Mouse (Mus musculus): ENCODE data around the gene Whrn.

Gene Whrn

DNA sequence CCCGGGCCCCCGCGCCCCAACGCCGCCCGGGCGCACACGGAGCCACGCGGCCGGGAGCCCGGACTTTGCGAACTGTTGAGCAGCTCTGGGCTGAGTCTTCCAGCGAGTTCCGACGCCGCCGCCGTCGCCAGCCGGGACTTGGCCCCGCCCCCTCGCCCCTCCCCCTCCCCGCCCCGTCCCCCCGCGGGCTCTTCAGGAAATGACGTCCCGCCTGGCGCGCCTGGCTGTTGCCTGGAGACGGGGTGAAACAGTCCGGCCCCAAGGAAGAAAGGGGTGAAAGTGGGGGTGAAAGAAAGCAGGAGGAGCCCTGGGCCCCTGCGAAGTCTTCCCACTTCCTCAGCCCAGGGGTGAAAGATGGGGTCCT is at the start of gene Whrn:
Whrn (minus strand) TSS at position 77 of the 364 bp plus-strand sequence.
- peak; percentile 61 for DNase-seq (ENCODE audit: low spot score)

DNA sequence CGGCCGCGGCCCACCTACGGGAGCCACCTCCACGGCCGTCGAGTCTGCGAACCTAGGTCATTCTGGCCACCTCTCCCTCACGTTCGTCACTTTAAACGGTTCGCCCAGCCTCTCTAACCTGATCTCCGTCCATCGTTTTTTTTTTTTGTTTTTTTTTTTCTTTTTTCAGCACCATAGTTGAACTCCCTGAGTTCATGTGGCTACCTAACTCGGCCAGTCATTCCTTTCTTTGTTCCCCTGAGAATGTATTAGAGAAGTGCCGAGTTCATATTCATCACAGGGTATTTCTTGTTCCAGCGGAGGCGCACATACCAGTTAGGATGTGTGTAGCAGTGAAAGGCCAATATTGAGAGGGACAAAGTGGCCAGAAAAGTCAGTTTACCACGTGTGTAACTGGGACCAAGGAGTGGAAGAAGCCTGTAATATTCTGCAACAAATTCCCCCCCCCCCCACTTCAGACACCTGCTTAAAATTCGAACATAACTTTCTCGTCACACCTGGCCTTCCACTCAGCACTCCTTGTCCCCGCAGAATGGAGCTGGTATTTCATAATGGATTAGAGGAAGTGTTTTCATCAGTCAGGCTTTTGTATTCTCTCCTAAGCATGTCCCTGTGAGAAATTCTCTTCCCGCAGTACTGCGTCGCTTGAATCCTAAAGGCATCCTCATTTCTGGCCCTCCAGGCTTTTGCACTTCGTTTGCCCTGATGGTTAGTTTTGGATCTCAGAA is 49.6 kb upstream of the Whrn start:
- no peak for DNase-seq (ENCODE audit: low spot score)

DNA sequence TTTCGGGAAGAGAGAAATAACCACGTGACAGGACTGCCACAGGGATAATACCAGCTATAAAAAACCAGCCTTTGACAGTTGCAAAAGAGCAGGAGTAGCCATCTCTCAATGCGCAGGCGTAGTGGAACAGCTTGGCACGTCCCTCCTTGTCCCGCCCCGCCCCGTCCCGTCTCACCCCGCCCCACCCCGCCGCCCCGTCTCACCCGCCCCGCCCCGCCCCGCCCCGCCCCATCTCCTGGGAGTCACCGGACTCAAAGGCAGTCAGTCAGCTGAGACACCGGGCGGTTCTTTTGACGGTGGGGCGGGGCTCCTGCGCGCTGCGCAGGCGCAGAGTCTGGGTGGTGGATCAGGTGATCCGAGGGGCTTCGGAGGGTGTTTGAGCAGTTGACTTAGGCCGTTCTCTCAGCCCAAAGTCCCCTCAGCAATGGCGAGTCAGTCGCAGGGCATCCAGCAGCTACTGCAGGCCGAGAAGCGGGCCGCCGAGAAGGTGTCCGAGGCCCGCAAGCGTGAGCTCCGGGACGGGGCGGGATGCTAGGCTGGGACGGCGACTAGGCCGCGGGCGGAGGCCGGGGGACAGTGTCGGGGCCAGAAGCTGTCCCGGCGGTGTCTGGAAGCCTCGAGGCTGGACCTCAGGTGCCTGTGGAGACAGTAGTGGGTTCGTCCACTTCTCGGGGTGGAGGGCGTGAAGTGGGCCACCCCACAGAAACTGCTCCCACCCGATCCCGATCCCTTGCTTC is 48.9 kb upstream of the Whrn start, which contains the start of gene Atp6v1g1:
Atp6v1g1 (plus strand) TSS at position 279 of the 737 bp plus-strand sequence.
- DNase-seq (ENCODE audit: low spot score), result peak; percentile 93

DNA sequence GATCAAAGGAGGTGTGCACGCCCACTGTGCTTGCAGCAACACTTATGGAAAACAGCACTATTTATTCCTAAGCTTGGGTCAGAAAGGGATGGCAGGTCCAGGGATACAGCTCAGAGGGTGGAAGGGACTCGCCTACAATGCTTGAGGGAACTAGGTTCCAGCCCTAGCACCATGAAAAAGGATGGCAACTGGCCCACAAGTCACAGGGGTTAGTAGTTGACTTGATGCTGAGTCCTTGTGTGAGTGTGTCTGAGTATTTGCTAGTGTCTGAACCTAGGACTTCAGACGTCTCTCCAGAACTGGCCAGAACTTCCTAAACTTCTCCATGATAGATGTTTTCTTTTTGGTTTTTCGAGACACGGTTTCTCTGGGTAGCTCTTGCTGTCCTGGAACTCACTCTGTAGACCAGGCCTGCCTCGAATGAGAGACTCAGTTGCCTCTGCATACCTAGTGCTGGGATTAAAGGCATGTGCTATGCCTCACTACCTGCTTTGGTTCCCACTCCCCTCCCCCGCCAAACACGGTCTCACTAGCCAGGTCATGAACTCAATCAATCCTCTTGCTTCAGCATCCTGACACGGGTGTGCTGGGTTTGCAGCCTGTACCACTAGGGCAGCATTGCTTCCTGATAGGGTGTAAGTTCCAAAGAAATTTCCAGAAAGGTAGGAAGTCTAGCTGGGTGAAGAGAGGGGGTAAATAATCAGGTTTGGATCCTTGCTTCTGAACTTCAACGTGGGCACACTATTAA is 48.1 kb upstream of the Whrn start:
- DNase-seq (ENCODE audit: low spot score), result no peak

DNA sequence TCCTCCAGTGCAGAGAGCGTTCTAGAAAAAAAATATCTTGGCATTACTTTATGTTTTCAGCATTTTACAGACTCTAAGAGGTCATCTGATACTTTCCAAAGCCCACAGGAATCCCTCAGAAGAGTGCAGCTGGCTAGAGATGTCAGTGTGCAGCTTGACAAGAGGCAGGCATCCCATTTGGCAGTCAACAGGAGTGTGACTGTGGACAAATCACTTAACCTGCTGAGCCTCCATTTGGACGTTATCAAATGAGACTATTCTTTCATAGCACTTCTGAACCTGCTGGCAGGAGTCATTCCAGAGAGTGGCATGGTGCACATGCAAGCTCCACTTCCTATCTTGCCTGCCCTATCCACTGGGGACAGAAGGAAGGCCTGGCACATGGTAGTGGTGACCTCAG is 46.4 kb upstream of the Whrn start:
- DNase-seq (ENCODE audit: low spot score), result no peak

DNA sequence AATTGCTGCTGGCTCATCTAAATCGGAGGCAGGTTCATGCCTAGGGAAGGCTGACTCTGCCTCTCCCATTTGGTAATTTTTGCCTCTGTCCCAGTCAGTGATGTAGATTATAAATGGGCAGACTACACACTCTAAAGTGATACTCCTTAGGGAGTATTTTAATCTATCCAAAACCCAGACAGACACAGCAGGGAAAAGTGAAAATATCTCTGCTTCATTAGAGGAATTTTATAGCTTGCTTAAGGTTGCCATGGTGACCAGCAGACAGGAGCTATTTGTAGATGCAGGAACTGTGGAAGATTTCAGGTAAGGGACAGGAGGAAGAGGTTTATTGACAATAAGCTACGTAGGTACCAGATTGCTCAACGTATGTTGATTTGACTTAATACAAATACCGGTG is 41.8 kb upstream of the Whrn start:
- DNase-seq (ENCODE audit: low spot score), result no peak

DNA sequence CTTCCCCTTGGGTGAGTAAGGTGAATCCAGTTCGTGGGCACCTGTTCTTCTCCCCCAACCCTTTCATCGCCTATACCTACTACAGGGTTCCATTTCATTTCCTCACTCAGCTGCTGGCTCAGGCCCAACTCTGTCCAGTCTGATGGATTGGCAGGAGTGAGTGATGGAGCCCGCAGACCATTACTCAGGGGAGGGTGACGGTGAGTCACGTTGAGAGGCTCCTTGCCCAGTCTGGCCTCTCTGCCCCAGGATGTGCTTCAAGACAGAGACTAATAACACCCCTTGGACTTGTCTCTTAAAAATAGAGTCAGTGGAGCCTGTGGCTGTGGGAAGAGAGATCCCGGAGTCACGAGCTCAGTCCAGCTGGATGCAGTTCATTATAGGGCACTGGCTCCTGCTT is 34.6 kb upstream of the Whrn start:
- DNase-seq (ENCODE audit: low spot score), result no peak

DNA sequence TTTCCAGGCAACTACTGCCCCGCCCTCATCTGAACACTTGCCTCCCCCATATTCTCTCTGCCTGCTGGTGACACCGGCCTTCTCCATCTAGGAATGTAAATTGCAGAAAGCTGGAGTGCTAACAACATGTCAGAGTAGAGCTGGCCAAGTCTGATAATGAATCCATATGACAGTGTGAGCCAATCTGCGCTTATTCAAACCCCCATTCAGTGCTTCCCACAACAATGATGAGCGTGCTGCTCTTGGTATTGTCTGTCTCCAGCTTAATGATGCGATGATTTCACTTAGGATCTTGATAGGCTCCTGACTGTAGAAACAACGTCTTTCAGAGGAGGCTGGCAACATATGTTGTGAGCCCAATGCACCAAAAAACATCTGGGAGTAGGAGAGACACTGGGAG is 33.2 kb upstream of the Whrn start:
- no peak for DNase-seq (ENCODE audit: low spot score)

DNA sequence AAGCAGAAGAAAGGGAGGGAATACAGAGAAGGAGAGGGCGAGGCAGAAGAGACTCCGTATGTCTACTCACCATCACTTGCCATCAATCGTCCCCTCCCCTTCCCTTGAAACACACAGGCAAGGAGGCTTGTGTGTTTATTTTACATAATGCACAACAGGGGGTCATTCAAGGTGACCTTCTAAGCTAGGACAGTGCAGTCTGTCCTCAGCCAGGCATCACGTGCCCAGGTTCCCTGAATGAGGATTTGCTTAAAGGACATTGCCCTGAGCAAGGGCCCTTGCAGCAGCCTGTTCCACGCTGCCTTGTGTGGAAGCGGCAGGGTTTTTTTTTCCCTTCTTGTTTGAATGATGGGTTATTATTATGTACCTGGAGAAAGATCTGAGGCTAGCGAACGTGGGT is 29.7 kb upstream of the Whrn start:
- no peak for DNase-seq (ENCODE audit: low spot score)

DNA sequence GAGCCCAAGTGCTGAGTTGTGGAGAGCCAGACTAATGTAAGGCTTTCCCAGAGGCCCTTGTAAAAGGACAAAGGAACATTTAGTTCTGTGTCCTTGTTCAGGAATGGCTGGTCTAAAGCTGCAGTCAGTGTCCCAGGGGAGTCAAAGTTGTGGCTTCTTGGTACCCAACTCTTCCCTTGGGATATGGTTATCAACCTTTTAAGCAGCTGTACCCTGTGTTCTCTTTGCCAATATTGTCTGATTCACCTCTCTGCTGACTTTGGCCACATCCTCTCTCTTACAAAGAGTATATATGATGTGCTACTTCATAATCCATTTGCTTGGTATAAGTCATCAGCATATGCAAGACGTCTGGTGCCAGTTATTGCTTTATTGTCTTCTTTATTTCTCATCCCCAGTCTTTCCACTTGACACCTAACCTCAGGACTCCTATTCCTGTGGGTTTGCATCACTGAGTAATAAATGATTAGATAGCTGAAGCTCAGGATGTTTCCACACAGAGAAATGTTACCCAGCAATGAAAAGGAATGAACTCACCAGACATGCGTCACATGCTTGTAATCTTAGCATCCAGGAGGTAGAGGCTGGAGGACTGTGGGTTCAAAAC is 26.1 kb upstream of the Whrn start:
- DNase-seq (ENCODE audit: low spot score), result no peak

DNA sequence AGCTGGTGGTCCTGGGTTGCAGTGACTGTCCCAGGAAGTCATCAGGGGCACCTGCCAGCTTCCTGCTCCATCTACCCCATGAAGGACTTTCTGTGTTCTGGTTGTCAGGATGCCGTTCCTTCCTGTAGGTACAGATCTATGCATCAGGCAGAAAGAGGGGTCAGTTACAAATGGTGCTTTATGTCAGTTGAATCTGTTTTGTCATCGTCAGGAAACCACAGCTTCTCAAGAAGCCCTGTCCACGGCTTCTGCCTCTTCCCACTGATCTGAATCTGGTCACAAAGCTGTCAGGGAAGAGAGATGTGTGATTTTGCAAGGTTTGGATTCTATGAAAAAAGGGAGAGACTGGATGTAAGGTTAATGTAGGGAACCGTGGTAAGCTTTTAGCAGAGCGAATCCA is 19.2 kb upstream of the Whrn start:
- DNase-seq (ENCODE audit: low spot score), result no peak

DNA sequence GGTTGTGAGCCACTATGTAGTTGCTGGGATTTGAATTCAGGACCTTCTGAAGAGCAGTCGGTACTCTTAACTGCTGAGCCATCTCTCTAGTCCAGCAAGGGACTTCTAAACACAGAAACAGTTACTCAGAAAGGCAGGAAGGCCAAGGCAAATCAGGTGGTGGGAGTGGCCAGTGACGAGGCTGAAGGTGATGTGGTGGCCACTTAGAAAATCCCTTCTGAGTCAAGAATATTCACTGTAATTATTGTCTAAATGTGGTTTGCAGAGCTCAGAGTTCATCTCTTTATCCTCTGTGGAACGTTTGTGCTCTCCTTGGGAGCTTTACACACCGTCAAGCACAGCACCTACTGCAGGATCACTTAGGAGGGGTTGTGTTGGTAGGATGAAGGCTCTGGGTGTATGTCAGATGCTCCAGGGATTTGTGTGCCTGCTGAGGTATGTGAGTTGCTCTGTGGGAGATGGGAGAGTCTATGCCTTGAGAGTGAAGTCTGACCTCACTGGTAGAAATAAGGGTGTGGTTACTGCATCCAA is 18.7 kb upstream of the Whrn start:
- DNase-seq (ENCODE audit: low spot score), result no peak

DNA sequence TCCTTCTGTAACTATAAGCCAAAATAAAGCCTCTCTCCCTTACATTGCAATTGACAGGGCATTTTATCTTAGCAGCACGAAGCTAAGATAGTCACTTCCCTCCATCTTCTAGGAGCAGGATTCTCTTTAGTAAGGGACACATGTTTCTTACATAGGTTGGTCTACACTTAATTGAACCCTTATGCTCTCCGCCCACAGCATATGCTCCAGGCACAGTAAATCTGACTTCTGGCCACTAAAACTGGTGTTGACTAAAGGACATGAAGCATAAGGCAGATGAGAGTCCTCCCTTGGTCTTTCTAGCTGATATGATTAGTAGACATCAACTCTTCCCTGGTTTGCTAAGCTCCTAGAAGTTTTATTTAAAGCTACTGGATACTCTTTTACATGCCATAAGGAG is 17.1 kb upstream of the Whrn start:
- DNase-seq (ENCODE audit: low spot score), result no peak

DNA sequence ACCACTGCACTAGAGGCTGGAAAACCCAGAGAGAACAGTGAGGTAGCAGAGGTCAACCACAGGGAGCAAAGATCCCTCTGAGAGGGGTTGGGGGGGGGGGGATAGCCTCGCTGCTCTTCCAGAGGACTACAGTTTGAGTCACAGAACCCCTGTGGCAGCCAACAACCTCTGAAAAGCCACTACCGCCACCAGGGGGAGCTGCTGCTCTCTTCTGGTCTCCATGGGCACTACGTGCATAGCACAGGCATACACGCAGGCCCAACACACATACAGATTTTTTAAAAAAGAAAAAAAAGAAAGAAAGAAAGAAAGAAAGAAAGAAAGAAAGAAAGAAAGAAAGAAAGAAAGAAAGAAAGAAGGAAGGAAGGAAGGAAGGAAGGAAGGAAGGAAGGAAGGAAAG is 12.4 kb upstream of the Whrn start:
- peak; percentile 65 for DNase-seq (ENCODE audit: low spot score)

DNA sequence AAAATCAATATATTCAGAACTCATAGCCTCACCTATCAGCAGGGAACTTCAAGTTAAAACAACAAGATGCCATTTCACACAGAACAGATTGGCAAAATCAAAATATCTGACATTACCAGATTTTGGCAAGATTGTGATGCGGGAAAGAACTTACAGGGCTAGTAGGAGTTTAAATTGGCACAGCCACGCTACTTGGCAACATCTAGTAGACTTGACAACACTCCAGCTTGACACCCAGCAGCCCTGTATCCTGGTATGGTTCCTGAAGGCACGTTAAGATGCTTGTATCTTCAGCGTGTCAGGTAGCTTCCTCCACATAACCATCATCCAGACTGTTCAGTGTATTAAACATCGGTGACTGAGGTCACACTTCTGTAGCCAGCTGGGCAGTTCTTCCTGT is 11.7 kb upstream of the Whrn start:
- no peak for DNase-seq (ENCODE audit: low spot score)

DNA sequence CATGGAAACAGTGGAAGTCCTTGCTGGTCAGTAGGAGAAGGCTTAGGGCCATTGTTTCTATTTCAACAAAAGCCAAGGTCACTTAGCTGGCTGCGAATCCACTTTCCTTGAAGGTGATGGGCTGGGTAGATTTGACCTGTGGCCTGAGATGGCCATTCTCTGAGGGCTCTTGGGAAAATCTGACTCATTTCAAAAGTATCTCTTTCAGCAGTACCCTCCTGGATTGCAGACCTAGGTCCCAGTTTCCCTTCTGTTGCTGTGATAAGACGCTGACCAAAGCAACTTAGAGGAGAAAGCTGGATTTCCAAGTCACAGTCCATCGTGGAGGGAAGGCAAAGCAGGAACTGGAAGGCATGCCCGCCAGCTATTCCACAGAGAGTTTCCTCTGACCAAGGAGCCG is 8.2 kb upstream of the Whrn start:
- no peak for DNase-seq (ENCODE audit: low spot score)

DNA sequence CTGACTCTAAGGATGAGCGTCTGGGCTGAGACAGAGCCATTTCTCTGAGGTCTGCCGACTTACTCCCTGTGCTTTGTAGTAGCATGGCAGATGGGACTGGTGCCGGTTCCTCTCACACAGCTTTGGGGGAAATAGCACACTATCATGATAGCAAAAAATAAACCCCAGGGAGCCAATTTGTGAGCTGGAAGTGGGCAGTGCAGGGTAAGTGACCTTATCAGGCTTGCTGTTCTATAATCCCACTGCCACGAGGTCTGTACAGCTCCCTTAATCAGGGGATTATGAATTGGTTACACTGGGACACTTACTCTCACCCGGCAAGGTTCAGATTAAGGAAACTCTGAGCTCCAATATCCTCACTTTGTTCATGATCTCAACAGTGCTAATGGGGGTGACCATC is 5.3 kb upstream of the Whrn start:
- no peak for DNase-seq (ENCODE audit: low spot score)

DNA sequence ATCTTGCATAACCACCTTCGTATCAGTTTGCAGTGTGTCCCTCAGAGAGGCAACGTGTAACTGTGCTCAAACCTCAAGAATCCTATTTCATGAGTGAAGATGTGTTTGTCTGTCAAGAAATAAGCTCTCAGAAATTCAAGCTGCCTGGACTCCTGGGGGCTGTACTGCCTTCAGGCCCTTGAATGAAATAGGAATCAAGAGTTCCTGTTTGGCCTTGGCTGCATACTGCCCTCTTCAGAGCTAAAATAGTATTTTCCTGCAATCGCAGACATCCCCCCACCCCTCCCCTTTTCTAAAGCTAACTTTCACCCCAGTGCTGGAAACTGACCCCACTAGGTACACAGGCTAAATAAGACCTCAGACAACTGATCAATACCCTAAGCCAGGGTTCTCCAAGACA is 2.6 kb upstream of the Whrn start:
- DNase-seq (ENCODE audit: low spot score), result no peak

DNA sequence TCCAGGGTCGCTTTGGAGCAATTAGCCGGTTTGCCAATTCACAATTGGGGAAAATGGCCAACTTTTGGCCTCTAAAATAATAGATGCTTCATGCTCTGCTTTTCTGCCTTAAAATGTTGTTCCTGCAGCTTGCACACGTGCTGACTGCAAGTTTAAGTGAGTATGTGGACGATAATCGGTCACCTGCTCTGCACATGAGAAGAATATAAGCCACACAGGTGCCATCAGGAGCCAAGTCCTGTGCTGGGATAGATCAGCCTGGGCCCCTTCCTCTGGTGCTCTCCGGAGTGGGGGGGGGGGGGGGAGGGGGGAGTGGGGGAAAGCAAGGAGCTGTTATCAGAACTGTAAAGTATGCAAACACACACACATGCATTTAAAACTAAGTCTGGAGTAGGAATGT is 521 bp upstream of the Whrn start:
- no peak for DNase-seq (ENCODE audit: low spot score)

DNA sequence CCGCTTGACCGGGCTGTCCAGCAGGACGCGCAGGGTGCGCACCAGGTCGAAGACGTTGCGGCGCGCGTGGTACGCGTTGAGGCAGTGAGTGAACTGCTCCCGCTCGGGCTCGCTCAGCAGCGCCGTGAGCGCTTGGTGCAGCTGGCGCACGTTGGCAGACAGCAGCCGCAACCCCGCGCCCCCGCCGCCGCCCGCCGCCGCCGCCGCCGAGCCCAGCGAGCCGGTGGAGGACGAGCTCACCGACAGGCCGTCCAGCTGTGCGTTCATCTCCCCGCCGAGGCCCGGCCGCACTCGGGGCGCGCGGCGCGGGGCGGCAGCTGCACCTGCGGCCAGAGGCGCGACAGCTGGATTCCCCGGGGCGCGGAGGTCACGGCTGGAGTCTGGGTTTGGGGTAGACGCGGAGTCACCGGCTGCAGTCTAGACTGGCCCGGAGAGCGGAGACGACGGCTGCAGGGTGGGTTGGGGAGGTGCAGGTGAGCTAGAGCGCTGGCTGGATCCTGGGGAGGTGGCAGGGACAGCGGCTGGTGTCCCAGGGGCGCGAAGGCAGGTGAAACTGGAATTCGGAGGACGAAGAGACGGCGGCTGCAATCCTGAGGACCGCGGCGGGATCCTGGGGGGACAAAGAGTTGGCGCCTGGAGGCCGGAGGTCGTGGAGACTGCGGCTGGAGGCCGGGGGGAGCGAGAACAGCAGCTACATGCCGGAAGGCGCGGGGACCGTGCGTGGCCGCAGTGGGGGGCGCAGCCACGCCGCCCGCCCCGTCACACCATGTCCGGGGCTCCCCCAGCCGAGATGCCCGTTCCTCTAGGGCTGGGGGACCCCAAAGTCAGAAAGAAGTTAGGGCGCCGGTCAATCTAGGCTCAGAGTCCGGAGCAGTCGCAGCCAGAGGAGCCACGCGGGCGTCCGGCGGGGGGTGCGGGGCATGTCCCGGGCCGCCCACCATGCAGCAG is 550 bp downstream of the Whrn start:
- DNase-seq (ENCODE audit: low spot score), result peak; percentile 36

DNA sequence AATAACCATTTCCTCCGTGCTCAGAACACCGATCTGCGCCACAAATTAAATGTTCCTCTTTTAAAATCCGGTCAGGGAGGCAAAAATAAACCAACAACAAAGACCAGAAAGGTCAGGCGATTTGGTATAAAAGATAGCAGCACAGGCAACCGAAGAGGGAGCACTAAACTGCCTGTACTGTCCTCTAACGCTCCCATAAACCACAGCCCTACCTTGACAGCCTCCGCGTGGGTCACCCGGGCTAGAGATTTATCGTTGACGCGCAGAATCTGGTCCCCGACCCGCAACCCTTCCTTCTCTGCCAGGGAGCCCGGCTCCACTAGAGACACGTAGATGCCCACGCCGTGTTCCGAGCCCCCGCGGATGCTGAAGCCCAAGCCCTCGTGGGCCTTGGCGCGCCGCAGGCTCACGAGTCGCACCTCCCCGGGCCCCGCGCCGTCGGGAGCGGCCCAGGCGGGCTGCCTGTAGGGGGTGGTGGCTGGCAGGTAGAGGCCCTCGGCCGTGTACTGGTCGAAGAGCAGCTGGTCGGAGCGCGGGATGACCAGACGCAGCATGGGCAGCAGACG is 1.3 kb downstream of the Whrn start:
- no peak for DNase-seq (ENCODE audit: low spot score)
